Mouse (Mus musculus): Measurements from ENCODE around the gene Arid4b. TPM values are rescaled to one million over a fixed set of nuclear protein-coding genes. Genes with fewer than 3 reads are reported as not detected.
"Not testable (repeated sequence)": the region's sequence is repeated elsewhere in the genome, so short reads cannot be mapped to it uniquely, and the experiment has no call there.

Arid4b gene
- polyA plus RNA-seq (2014; fragmentation: Nextera tagmentation; extraction: Ambion mirVana): 87.2 and 90.6 TPM in 2 replicates

DNA sequence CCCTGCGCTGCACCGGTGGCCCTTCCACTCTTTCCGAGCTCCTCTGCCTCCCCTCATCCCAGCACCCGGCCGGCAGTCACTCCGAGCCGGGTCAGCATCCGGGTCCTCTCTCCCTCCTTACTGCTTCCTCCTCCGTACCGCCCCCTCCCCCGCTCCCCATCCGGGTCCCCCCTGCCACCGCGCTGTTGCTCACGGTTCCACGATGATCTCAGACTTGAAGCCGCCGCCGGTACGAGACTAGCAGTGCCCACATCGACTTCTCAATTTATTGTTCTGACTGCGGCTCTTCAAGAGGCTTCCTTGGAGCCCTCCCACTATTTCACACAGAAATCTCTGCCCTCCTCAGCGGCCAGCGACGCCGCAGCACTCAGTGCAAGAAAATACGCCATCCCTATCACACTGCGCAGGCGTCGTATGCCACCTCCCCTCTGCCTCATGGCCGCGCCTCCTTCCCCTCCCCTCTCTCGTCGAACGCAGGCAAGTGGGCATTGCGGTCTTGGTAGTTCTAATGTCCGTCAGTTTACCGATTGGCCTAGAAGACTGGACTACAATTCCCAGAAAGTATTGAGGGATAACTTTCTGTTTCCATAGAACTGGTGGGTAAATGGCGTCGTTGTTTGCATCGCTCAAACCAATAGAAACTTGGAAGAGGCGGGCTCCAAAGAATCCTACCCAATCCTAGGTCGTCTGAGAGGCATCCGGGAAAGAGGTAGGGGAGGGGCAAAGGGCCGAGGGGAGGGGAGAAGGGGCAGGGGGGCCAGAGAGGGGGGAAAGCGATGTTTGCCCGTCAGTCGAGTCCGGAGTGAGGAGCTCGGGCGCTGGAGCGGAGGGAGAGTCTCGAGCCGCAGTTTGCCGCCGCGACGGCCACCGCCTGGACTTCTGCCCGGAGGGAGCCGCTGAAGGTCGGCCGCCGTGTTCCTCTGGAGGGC, at the start of gene Arid4b, which contains the start of gene Ggps1:
Gene Arid4b (plus strand): TSS at position 220 of the 929 bp plus-strand sequence.
Gene Ggps1 (minus strand): TSS at position 476 of the 929 bp plus-strand sequence.
- under 1% methylated on average over 54 of the region's 64 CpGs for WGBS
- Histone ChIP-seq H3K4me3 (ENCODE audit: low read depth, low read length) (peak within 1 kb of the TSS; percentile 97), H3K9ac (ENCODE audit: low read length) (peak within 1 kb of the TSS; percentile 98), H3K27ac (replicated peaks; ENCODE audit: low read depth, low read length) (peak within 1 kb of the TSS; percentile 83), H3K27me3 (ENCODE audit: control insufficient read depth, insufficient read depth, low read length) (no peaks in the 10 kb centered on the region), H3K4me1 (ENCODE audit: control insufficient read depth, insufficient read depth, low read length) (no peaks in the 10 kb centered on the region), H3K36me3 (ENCODE audit: control insufficient read depth, insufficient read depth, low read length) (peaks cover 3% of the 10 kb centered on the region; the same call in 1 of the 2 replicates), H3K4me2 (ENCODE audit: low read depth, severe bottlenecking) (peak within 1 kb of the TSS; percentile 62), H3K9me3 (ENCODE audit: control insufficient read depth, low read length) (no peaks in the 10 kb centered on the region)
- DNase-seq (ENCODE audit: low spot score) (peak; percentile 95), ATAC-seq (ENCODE audit: insufficient number of reproducible peaks, low FRiP score, low TSS enrichment, low read depth) (peak; percentile 98)

DNA sequence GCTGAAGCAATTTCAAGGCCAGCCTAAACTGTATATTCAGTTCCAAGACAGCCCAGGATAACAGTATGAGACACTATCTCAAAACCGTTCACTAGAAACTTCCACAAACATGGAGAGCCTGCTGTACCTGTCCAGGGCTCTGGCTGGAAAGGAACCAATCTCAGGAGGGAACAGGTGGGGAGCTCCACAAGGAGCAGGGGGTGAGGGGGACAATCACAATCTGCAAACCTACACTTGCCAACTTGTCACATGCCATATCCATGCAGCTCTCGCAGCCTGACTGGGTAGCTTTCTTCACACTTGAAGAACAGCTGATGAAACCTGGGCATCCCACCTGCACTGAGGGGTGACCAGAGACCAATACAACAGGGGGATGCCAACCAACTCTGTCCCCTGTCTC, 49.0 kb upstream of the Arid4b start:
- 92% methylated on average over 2 of the region's 2 CpGs for WGBS

DNA sequence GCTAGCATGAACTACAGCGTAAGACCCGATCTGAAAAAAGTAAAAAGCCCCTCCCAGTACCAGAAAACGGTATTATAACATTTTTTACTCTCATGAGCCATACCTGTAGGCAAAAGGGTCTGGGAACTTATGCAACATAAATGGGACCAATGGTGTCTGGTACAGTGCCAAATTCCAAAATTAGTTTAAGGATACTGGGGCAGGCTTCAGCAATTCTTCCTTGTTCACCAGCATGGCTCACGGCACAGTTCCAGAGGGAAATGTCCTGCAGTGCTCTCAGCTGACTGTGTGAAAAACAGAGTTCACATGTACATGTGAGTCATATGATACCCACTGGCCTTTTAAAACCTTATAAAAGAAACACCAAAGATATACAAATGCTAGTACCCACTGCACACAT, 48.5 kb upstream of the Arid4b start:
- Histone ChIP-seq H3K4me2 (ENCODE audit: low read depth, severe bottlenecking) (no peak overlapping the region), H3K4me3 (ENCODE audit: low read depth, low read length) (no peak overlapping the region), H3K27me3 (ENCODE audit: control insufficient read depth, insufficient read depth, low read length) (no peaks in the 10 kb centered on the region), H3K36me3 (ENCODE audit: control insufficient read depth, insufficient read depth, low read length) (no peaks in the 10 kb centered on the region; the same call in 1 of the 2 replicates), H3K4me1 (ENCODE audit: control insufficient read depth, insufficient read depth, low read length) (no peaks in the 10 kb centered on the region), H3K27ac (replicated peaks; ENCODE audit: low read depth, low read length) (no peak overlapping the region), H3K9ac (ENCODE audit: low read length) (no peak overlapping the region), H3K9me3 (ENCODE audit: control insufficient read depth, low read length) (no peaks in the 10 kb centered on the region)
- no peak for DNase-seq (ENCODE audit: low spot score)
- WGBS: 91% methylated on average over 4 of the region's 4 CpGs
- no peak for ATAC-seq (ENCODE audit: insufficient number of reproducible peaks, low FRiP score, low TSS enrichment, low read depth)

More for the DNA sequence above, 49.0 kb upstream of the Arid4b start:
- H3K36me3 ChIP-seq (ENCODE audit: control insufficient read depth, insufficient read depth, low read length): no peaks in the 10 kb centered on the region; the same call in 1 of the 2 replicates
- no peak overlapping the region for H3K27ac ChIP-seq (replicated peaks; ENCODE audit: low read depth, low read length)
- no peak overlapping the region for H3K4me2 ChIP-seq (ENCODE audit: low read depth, severe bottlenecking)
- no peak for ATAC-seq (ENCODE audit: insufficient number of reproducible peaks, low FRiP score, low TSS enrichment, low read depth)
- no peak overlapping the region for H3K4me3 ChIP-seq (ENCODE audit: low read depth, low read length)
- no peaks in the 10 kb centered on the region for H3K9me3 ChIP-seq (ENCODE audit: control insufficient read depth, low read length)
- no peak for DNase-seq (ENCODE audit: low spot score)
- no peaks in the 10 kb centered on the region for H3K4me1 ChIP-seq (ENCODE audit: control insufficient read depth, insufficient read depth, low read length)
- no peak overlapping the region for H3K9ac ChIP-seq (ENCODE audit: low read length)
- no peaks in the 10 kb centered on the region for H3K27me3 ChIP-seq (ENCODE audit: control insufficient read depth, insufficient read depth, low read length)

DNA sequence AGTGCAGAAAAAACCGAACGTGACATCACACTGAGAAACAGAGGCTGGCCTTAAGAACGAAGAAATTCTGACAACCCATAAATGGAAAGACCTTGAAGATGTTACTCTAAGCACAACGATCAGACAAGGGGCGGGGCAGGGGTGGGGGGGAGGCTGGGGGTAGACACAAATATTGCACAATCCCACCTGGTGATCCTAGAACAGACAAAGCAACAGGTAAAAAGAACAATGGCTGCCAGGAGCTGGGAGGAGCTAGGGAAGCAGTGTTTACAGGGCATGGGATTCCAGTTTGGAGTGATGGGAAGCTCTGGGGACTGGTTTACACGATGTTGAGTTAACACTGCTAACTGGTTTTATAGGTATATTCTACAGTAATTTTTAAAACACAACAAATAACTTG, 47.4 kb upstream of the Arid4b start:
- 95% methylated on average over 6 of the region's 6 CpGs for WGBS
- ATAC-seq (ENCODE audit: insufficient number of reproducible peaks, low FRiP score, low TSS enrichment, low read depth) (no peak), DNase-seq (ENCODE audit: low spot score) (no peak)
- Histone ChIP-seq H3K9me3 (ENCODE audit: control insufficient read depth, low read length) (no peaks in the 10 kb centered on the region), H3K27me3 (ENCODE audit: control insufficient read depth, insufficient read depth, low read length) (no peaks in the 10 kb centered on the region), H3K27ac (replicated peaks; ENCODE audit: low read depth, low read length) (no peak overlapping the region), H3K4me3 (ENCODE audit: low read depth, low read length) (no peak overlapping the region), H3K4me1 (ENCODE audit: control insufficient read depth, insufficient read depth, low read length) (no peaks in the 10 kb centered on the region), H3K9ac (ENCODE audit: low read length) (no peak overlapping the region), H3K4me2 (ENCODE audit: low read depth, severe bottlenecking) (no peak overlapping the region), H3K36me3 (ENCODE audit: control insufficient read depth, insufficient read depth, low read length) (no peaks in the 10 kb centered on the region; the same call in 1 of the 2 replicates)

DNA sequence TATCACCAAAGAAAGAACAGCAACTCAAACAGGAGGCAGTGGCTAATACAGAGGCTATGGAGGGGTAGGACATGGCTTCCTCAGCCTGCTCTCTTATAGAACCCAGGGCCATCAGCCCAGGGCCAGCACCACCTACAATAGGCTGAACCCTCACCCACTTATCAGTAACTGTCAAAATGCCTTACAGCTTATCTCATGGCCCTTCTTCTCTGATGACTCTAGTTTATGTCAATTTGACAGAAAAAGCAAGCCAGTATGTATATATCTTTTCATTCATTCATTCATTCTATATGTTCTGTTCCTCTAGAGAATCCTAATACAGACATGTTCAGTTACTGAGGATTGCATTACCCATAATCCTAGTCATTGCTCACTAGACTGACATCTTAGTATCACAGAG, 44.7 kb upstream of the Arid4b start:
- Histone ChIP-seq H3K27me3 (ENCODE audit: control insufficient read depth, insufficient read depth, low read length) (no peaks in the 10 kb centered on the region), H3K36me3 (ENCODE audit: control insufficient read depth, insufficient read depth, low read length) (no peaks in the 10 kb centered on the region; the same call in 1 of the 2 replicates), H3K9ac (ENCODE audit: low read length) (no peak overlapping the region), H3K9me3 (ENCODE audit: control insufficient read depth, low read length) (no peaks in the 10 kb centered on the region), H3K4me2 (ENCODE audit: low read depth, severe bottlenecking) (no peak overlapping the region), H3K4me3 (ENCODE audit: low read depth, low read length) (no peak overlapping the region), H3K4me1 (ENCODE audit: control insufficient read depth, insufficient read depth, low read length) (no peaks in the 10 kb centered on the region), H3K27ac (replicated peaks; ENCODE audit: low read depth, low read length) (no peak overlapping the region)
- DNase-seq (ENCODE audit: low spot score): no peak
- no peak for ATAC-seq (ENCODE audit: insufficient number of reproducible peaks, low FRiP score, low TSS enrichment, low read depth)

DNA sequence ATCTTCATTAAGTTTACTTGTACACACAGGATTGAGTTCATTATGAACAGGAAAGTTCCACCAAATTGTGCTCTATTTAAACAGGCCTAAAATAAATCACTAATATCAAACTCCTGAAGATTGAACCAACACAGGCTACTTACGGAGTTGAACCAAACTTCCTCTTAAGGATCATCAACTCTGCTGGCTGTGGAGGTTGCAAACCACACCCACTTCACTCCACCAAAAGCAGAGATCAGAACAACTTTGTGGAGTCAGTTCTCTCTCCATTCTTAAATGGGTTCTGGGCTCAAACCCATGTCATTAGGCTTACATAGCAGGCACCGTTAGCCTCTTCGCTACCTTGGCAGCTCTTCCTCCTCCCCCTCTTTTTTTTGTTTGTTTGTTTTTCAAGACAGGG, 44.2 kb upstream of the Arid4b start:
- Histone ChIP-seq H3K4me1 (ENCODE audit: control insufficient read depth, insufficient read depth, low read length) (no peaks in the 10 kb centered on the region), H3K4me2 (ENCODE audit: low read depth, severe bottlenecking) (no peak overlapping the region), H3K4me3 (ENCODE audit: low read depth, low read length) (no peak overlapping the region), H3K36me3 (ENCODE audit: control insufficient read depth, insufficient read depth, low read length) (no peaks in the 10 kb centered on the region; the same call in 1 of the 2 replicates), H3K9me3 (ENCODE audit: control insufficient read depth, low read length) (no peaks in the 10 kb centered on the region), H3K27ac (replicated peaks; ENCODE audit: low read depth, low read length) (no peak overlapping the region), H3K9ac (ENCODE audit: low read length) (no peak overlapping the region), H3K27me3 (ENCODE audit: control insufficient read depth, insufficient read depth, low read length) (no peaks in the 10 kb centered on the region)
- ATAC-seq (ENCODE audit: insufficient number of reproducible peaks, low FRiP score, low TSS enrichment, low read depth): no peak
- WGBS: 97% methylated on average over 3 of the region's 3 CpGs
- DNase-seq (ENCODE audit: low spot score): no peak

DNA sequence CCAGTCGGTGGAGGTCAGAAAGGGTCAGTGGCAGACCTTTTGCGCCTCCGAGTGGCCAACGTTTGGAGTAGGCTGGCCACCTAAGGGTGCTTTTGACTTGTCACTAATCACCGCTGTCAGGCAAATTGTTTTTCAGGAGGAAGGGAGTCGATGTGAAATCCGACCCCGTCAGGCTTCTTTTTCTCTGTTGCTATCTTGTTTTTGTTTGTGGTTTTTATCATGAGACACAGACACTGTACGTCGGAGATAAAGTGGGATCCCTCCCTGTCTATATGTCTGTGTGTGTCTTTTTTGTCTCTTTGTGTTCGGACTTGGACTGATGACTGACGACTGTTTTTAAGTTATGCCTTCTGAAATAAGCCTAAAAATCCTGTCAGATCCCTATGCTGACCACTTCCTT, 41.6 kb upstream of the Arid4b start:
- not testable (repeated sequence) for DNase-seq (ENCODE audit: low spot score); H3K27me3 ChIP-seq (ENCODE audit: control insufficient read depth, insufficient read depth, low read length); H3K9me3 ChIP-seq (ENCODE audit: control insufficient read depth, low read length); H3K36me3 ChIP-seq (ENCODE audit: control insufficient read depth, insufficient read depth, low read length); H3K9ac ChIP-seq (ENCODE audit: low read length); H3K4me2 ChIP-seq (ENCODE audit: low read depth, severe bottlenecking); H3K4me3 ChIP-seq (ENCODE audit: low read depth, low read length); ATAC-seq (ENCODE audit: insufficient number of reproducible peaks, low FRiP score, low TSS enrichment, low read depth); H3K27ac ChIP-seq (replicated peaks; ENCODE audit: low read depth, low read length); H3K4me1 ChIP-seq (ENCODE audit: control insufficient read depth, insufficient read depth, low read length)
- 89% methylated on average over 5 of the region's 12 CpGs for WGBS

DNA sequence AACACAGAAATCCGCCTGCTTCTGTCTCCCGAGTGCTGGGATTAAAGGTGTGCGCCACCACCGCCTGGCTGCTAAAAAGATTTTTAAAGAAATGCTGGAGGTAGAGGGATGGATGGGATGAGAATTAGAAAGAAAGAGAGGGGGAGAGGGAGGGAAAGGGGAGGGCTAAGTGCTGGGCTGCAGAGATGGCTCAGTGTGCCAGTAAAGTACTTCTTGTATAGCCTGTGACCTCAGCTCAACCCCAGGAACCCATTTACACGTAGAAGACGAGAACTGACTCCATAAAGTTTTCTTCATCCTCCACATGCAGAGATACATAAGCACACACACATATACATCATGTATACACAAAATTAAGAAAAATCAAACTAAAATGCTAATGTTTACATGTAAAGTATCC, 37.5 kb upstream of the Arid4b start:
- 91% methylated on average over 6 of the region's 6 CpGs for WGBS
- H3K9ac ChIP-seq (ENCODE audit: low read length): no peak overlapping the region
- 0 out of 2 replicates have a peak, but pooled peaks cover 4% of the 10 kb centered on the region for H3K36me3 ChIP-seq (ENCODE audit: control insufficient read depth, insufficient read depth, low read length)
- H3K4me1 ChIP-seq (ENCODE audit: control insufficient read depth, insufficient read depth, low read length): no peaks in the 10 kb centered on the region
- no peak for DNase-seq (ENCODE audit: low spot score)
- H3K4me3 ChIP-seq (ENCODE audit: low read depth, low read length): no peak overlapping the region
- ATAC-seq (ENCODE audit: insufficient number of reproducible peaks, low FRiP score, low TSS enrichment, low read depth): no peak
- no peaks in the 10 kb centered on the region for H3K27me3 ChIP-seq (ENCODE audit: control insufficient read depth, insufficient read depth, low read length)
- H3K4me2 ChIP-seq (ENCODE audit: low read depth, severe bottlenecking): no peak overlapping the region
- no peaks in the 10 kb centered on the region for H3K9me3 ChIP-seq (ENCODE audit: control insufficient read depth, low read length)
- no peak overlapping the region for H3K27ac ChIP-seq (replicated peaks; ENCODE audit: low read depth, low read length)
